Mouse (Mus musculus): ENCODE results near the gene Mfsd4b4. TPM values are rescaled to one million over a fixed set of nuclear protein-coding genes. Genes with fewer than 3 reads are reported as not detected.

Gene Mfsd4b4
- polyA plus RNA-seq (2012; ENCODE audit: low replicate concordance): 0.18 and 0.67 TPM in 2 replicates

DNA sequence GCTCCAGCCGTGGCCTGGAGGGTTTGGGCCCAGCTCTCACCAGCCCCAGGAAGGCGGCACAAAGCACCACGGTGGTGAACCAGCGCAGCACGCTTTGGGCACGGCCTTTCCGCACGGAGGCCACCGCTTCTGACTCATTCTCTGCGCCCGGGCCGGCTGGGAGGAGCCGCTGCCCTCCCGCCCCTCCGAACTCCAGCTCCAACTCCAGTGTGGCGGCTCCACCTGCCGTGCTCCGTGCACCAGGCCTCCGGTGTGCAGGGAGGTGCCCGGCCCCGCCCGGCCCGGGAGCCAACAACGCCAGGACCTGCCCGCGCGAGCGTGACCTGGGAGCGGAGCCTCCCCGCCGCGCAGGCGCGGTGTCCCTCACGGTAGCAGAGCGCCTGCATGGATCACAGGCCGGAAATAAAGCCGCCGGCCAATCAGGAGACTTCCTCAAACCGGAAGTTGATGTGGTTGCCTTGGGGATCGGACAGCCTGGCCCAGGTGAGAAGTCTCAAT lies at the start of gene Mfsd4b4:
Gene Mfsd4b4, minus strand, starts transcription at position 365 of the 498 bp plus-strand sequence.

DNA sequence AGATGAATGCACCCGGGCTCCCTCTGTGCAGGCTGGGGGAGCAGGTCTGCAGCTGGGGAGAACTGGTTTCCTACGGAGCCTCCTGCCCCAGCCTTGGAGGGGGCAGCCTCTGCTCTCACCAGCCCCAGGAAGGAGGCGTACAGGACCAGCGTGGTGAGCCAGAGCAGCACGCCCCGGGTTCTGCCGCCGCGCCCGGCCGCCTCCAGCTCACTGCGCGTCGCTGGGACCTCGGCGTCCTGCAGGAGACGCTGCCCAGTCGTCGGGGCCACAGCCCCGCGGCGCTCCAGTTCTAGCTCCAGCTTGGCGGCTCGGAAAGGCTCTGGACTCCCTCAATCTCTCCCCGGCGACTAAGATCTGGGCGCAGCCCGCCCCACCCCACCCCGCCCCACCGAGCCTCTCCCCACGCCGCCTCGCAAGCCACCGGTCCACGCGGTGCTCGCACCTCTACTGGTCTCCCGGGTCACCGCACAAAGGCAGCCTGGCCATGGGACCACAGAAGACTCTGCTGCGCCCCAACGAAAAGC lies 27.6 kb upstream of the Mfsd4b4 start, which contains the start of gene Mfsd4b2:
Gene Mfsd4b2, minus strand, starts transcription at position 308 of the 524 bp plus-strand sequence.

Other genes starting within 250 kb of the Mfsd4b4 start
- gene Rev3l, start 167.1 kb downstream of the Mfsd4b4 start, polyA plus RNA-seq (2012; ENCODE audit: low replicate concordance): 1.2 and 1.7 TPM in 2 replicates
- gene Mfsd4b2, start 27.7 kb upstream of the Mfsd4b4 start, polyA plus RNA-seq (2012; ENCODE audit: low replicate concordance): not detected in 2 replicates
- not detected in 2 replicates for gene Mfsd4b3, start 60.9 kb upstream of the Mfsd4b4 start, polyA plus RNA-seq (2012; ENCODE audit: low replicate concordance)
- gene Mfsd4b5, start 87.4 kb upstream of the Mfsd4b4 start, polyA plus RNA-seq (2012; ENCODE audit: low replicate concordance): 0.11 TPM in 1 of 2 replicates, not detected in the other
- not detected in 2 replicates for gene Mfsd4b1, start 126.0 kb upstream of the Mfsd4b4 start, polyA plus RNA-seq (2012; ENCODE audit: low replicate concordance)
- gene Slc16a10, start 243.0 kb upstream of the Mfsd4b4 start, polyA plus RNA-seq (2012; ENCODE audit: low replicate concordance): 29.9 and 32.7 TPM in 2 replicates

All from leukemia stem cell, adult 10-12 weeks (primary cell).